Mouse (Mus musculus) megakaryocyte-erythroid progenitor cell, adult 5-6 weeks (primary cell): Measurements from ENCODE around the gene Ppp1r3c. TPM values are rescaled to one million over a fixed set of nuclear protein-coding genes. Genes with fewer than 3 reads are reported as not detected.
"Not testable (repeated sequence)": the region's sequence is repeated elsewhere in the genome, so short reads cannot be mapped to it uniquely, and the experiment has no call there.

Experiments used
- ATAC-seq: replicated peaks from 2 replicates; pipeline ENCODE4 v1.8.0; 2016; ENCODE audit warnings: mild to moderate bottlenecking, inconsistent platforms; ENCODE audit not compliant: severe bottlenecking, poor library complexity, low FRiP score, low TSS enrichment
- total RNA-seq, 2 experiments: library from RNA; stranded (forward) in 1 of 2; stranded (reverse) in 1 of 2; fragments of 200-1000, 215-1000 nt in 1 of 2; fragments of >200 nt in 1 of 2; fragmentation: Nextera tagmentation in 1 of 2; gene quantifications; 2 replicates each; pipeline ENCODE4 v1.2.3; 2014 to 2017

Gene Ppp1r3c
- not detected in 2 replicates for total RNA-seq (2014; fragmentation: Nextera tagmentation)
- not detected in 2 replicates for total RNA-seq (2017)

DNA sequence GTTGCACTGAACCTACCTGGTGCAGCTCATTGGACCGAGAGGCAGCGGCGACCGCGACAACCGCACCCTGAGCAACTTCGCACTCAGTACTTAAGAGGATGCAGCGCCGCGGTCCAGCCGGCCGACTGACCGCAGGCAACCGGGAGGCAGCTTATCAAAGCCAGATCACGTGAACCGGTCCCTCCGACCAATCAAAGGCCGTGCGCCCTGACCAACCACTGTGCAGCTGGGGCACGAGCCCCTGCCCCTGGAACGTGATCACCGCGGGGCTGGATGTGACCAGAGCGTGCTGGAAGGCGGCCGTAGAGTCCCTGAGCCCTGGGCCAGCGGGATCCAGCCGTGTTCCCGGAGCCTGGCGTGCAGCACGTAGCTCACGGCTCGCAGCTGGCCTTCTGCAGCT, at the start of gene Ppp1r3c:
TSS of gene Ppp1r3c (minus strand) at position 117 of the 400 bp plus-strand sequence.
- ATAC-seq, result peak; percentile 48; the same call in 1 of the 2 replicates

DNA sequence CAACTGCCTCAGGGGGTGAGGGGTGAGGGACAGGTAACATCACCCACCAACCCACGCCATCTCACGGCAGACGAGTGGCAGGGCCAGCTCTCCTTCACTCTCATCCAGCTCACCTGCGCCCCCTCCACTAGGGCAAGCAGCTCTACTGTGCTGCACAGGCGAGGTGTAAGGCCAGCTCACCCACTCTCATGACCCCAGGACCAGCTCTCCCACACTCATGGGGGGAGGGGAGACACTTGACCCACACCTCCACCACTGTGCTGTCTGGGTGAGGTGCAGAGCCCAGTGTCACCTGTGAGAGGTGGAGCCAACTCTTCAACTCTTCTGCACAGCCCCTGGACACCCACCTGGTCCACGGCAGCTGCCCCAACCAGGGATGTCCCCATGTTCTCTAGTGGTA, 46.7 kb upstream of the Ppp1r3c start:
- ATAC-seq, result no peak

DNA sequence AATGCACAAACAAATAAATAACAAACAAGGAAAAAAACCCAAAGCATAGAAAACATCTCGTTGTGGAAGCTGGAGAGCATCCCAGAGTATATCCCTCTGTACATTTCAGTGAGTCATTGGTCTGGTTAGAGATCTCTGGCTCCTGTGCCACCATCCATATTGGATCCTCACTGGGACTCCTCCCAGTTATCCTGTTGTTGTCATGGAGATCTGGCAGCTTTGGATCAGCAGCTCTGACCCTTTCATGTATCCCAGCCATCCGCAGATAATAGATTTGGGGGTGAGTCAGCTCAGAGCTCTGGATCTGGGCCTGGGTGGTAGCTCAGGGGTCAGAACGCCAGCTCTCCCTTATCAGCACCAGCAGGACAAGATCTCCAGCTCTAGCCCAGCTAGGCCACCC, 46.1 kb upstream of the Ppp1r3c start:
- ATAC-seq, result no peak

DNA sequence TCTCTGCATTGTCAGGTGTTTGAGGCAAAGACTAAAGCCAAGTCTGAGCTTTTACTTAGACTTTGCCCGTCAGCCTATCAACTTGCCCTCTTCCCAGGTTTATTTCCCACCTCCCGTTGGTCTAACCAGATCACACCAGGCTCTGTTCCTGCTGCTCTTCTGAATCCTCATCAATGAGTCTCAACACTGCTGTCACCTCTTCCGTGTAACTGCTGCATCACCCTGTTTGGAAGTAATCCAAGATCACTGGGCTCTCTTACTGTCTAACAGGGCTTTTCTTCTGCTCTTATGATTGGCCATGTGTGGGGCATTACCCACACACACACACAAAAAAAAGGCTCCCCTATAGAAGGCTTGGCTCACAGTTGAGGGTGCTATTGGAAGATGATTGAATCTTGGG, 45.5 kb upstream of the Ppp1r3c start:
- ATAC-seq, result no peak

DNA sequence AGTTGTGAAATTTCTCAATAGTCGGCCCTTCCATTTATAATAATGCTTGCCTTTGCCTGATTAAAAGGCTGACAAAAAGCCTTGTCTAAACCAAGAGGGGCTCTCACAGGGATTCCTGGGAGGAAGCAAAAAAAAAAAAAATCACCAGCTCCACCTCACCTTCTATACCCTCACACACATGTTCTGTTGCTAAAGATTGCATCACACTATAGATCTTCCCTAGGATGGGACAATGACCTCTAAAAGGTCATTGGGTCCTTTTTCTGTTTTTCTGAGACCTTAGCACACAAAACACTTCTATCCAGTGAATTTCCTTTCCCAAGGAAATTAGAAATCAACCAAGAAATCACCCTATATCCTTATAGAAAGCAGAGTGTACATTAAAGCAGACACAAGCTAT, 43.9 kb upstream of the Ppp1r3c start:
- ATAC-seq, result no peak

DNA sequence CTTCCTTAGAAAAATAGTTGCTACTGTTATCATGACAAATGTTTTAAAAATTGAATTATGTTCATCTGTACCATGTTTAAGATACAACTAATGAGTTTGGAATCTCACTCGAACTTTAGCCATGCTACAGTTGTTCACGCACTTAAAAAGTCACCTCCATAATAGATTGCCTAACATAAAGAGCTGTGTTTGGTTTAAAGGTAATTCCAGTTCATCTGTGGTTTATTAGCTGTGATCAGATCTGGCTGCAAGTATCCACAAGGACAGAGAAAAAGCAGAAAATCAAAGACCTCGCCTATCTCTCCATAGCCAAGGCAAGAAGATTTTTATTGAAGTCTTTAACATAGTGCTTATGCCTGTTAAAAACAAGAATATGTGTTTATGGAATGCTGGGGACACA, 43.3 kb upstream of the Ppp1r3c start:
- no peak for ATAC-seq

DNA sequence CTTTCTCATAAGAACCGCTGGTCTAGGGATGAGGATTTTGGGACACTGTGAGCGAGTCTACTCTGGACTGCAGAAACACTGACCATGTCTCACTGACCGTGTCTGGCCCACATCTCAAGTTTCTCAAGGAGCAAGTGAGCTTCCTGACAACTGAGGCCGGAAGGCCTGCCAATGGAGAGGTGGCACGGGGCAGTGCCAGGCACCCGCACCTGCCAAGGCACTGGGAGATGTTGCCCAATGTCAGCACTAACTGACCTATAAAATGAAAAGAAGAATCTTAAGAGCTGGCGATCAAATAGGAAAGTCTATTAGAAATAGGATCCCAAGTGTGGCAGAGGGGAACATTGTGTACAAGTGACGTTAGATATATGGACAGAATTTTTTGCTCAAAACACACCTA, 39.1 kb upstream of the Ppp1r3c start:
- no peak for ATAC-seq

DNA sequence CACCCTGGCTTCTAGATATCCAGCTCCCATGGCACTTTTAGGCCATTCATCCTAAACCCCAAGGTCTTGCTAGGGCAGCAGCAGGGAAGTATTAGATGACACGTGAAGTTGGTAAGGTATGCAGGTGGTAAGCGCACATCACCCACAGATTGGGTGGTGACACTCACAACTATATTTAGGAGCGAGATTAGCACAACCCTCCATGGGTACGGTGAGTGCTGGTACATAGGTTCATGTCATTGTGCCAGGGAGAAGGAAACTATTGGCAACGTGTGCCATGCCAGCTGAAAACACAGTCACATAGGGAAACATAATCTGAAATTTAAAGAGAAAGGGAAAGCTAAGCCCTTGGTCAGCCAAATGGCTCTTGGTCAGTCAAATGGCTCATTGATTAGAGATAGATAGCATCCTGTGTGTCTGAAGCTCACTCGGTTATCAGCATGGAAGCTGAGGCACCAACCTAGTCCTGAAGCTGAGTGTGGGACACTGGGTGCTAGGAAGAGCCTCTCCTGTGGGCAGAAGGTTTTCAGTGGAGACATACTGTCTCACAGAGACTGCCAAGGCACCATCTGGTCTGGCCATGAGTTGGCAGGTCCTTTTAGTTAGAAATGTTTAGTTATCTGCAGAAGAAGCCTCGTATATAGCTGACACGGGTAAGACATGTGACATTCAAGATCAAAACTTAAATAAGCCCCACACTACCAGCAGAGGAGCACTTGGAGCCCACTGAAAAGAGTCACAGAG, 37.4 kb upstream of the Ppp1r3c start:
- ATAC-seq, result no peak

DNA sequence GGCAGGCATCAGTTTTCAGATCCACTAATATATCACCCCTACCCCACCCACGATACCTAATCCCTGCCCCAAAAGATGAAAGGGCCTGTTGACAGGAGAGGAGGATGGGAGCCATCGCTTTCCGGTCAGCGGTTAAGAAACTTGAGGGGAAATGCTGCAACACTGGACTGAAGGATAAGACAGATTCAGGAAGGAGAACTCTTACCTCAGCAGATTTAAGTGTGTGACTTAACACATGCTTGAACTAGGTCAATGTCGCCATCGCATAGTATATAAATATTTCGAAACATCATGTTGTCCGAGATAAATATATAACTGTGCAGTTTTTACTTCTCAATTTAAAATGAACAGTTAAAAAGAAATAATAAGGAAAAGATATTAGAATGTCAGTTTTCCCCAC, 31.6 kb upstream of the Ppp1r3c start:
- no peak for ATAC-seq

DNA sequence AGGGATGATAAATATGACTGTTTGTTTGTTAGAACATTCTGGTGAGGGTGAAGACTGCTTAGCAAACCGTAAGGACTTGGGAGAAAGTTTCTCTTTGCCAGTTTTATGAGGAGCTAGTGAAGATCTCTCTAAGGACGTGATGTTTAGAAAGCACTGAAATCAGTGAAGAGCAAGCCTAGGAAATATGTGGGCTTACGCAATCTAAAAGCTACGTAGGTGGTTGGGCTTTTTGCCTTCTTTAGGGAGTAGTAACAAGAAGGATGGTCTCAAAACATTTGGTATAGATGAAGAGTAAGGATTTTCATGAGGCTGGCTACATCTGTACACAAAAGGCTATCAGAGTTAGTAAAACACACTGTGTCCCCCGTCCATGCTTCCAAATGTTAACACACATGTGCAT, 28.0 kb upstream of the Ppp1r3c start:
- no peak for ATAC-seq

DNA sequence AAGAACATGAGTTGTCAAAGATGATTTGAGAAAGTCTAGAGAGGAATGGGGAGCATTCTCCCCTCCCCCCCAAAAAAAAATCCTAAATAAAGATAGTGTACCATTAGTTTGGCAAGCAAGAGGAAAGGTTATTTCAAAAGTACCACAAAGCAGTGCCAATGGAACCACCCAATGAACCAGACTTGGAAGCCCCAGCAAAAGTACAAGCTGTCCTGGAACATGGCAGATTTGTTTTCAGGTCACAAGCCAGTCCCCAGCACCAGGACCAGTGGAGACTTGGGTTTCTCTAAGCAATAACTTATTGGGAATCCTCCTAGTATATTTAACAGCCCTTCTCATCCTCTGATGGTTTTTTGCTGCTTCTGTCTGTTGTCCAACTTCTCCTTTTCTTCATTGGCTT, 12.5 kb upstream of the Ppp1r3c start:
- ATAC-seq, result no peak

DNA sequence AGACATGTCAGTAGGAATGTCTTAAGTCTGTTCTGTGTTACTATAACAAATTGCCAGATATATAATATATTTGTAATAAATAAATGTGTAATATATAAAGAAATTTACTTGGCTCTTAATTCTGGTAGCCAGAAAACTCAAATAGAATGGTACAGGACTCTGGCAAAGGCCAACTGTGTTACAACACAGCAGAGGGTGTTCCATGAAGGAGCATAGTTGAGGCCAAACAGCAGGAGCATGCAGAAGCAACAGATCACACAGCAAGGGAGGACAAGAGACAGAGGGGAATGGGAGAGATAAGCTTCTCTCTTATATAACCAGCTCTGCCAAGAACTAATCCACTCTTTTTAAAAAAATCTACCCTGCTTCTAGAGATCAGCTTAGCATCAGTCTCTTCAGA, 5.9 kb upstream of the Ppp1r3c start:
- ATAC-seq, result no peak

DNA sequence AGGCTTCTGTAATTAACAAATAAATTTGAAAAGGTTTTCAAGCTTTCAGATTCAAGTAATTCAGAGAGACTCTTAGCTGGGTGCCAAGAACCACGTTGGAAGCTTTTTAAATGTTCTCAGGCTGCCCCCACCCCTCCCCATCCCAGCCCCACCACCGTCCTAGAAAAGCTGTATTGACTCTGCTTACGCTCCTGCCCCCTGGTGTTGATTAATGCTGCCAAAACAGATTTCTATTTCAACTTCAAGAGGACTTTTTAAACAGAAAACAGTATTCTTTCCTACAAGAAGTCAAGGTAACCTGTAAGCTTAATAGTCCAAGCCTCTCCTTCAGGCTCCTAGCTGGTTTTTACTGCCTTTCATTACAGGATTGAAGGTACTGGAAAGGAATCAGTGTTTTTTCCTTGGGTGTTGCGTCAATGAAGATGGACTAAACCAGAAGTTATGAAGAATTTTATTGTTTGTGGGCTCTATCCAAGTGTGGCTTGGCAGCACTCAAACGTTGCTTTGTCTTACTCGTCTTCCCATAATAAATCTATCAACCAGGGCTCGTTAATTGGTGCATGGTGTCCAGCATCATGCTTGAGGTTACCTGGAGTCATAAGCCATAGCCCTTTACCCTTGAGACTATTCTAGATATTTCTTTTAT, 3.2 kb upstream of the Ppp1r3c start:
- no peak for ATAC-seq

DNA sequence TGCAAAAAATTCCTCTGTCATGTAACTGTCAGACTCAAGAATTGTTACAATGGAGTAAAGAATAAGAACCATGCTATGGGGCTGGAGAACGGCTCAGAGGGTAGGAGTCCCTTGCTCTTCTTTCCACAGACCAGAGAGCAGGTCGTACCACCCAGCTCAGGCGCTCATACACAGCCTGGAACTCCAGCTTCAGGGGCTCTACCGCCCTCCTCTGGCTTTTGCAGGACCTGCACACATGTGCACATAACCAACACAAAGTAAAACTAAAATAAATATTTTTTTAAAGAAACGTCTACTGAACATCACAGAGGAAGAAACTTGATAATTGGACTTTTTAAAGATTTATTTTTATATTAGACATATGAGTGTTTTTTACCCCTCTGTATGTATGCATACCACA, 1.6 kb upstream of the Ppp1r3c start:
- ATAC-seq, result 0 out of 2 replicates have a peak, but pooled peaks have one; percentile 53

DNA sequence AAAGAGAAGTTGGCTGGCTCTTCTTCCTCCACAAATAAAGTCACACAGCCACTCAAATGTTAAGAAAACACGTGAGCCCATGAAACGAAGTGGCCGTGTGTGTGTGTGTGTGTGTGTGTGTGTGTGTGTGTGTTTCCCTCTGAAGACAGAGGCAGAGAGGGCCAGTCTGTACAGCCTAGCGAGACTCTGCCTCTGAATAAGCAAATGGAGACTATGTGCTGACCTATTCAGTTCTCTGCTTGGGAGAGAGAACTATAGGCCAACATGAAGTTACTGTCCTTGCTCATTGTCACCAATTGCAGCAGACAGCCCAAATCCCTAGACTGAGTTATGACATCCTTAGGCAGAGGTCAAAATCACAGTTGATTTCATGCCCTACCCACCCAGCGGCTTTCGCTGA, 634 bp upstream of the Ppp1r3c start:
- ATAC-seq, result no peak

DNA sequence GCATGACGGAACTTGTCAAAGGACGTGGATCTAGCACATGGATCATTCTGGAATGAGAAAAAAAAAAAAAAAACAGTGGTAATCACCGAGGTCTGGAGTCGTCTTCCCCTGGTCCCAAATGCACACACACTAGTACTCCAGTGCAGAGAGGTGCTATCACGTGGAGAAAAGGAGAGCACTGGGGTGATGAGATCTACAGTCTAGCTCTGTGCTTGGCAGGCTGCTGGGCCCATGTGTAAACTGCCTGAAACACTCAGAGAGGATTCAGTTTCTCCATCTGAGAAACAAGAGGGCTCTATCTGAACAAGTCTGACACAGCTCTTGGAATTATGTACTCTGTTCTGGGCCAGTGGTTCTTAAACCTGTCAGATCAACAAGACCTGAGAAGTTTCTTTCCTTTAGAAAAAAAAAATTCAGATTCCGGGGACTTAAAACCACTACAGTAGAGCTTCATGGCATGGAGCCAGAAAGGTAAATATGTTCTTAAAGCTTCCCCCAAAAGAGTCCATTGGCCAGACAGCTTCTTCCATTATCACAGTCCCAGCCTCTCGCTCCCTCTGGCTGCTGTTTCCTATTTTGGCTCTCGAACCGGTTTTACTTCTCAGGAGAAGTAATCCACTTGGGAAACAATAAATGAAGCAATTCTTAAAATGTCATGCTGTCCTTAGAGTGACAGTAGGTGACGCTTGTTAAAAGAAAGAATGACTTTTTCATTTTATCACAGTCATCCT, 2.0 kb downstream of the Ppp1r3c start:
- ATAC-seq, result no peak

DNA sequence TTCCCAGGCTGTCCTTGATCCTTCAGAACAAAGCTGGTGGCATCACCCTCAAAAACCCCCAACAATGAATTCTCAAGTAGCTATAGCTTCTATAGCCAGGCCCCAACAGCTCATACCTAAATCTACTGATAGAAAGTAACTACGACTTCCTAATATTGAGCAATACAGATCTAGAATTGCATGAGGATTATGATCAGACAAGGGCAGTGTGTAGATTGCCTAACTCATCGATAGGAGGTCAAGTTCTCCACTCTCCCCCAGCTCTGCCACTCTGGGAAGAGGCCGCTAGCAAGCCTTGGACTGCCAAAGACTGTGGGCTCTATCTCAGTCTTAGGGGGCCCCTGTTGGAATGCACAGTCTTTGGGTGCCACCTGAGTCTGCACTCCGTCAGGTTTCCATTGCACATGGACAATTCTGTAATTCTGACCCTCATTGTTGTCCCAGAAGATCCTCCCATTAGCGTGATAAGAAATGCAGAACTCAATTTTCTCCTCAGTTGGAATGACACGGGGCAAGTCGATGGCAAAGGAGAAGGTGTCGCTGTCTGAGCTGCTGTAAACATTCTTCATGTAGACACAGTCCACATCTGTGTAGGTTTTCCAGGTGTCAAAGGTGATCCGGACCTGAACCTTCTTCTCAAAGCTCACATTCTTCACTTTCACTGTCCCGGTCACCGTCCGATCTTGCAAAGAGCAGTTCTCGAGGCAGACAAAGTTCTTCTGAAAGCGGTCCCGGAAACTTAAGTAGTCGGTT, 3.1 kb downstream of the Ppp1r3c start:
- ATAC-seq, result no peak

DNA sequence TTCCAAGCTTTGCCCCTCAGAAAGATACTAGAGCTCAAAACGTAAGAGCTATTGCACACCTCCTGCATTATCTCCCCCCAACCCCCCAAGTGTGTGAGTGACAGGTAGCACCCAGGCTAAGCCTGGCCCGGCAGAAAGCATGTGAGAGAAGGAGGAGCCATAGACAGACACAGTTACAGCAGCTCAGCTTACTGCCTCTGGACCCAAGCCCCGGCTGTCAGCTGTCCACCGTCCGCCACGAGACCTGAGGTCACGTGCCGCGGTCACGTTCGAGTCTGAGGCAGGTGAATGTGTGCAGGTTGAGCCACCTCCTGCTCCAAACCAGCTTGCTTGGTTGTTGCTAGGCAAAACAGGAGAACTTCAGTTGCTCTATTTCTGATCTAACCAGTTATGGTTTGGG, 5.1 kb downstream of the Ppp1r3c start:
- no peak for ATAC-seq

DNA sequence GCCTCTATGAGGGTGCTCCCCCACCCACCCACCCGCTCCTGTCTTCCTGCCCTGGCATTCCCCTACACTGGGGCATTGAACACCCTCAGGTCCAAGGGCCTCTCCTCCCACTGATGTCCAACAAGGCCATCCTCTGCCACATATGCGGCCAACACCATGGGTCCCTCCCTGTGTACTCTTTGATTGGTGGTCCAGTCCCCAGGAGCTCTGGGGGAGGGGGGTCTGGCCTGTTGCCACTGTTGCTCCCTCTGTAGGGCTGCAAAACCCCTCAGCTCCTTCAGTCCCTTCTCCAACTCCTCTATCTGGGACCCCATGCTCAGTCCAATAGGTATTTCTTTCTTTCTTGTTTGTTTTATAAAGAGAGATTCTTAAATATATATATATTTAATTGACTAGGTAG, 6.0 kb downstream of the Ppp1r3c start:
- ATAC-seq, result not testable (repeated sequence)
